13 mouse cellular contexts compared by ENCODE assay signal in the genomic region with DNA sequence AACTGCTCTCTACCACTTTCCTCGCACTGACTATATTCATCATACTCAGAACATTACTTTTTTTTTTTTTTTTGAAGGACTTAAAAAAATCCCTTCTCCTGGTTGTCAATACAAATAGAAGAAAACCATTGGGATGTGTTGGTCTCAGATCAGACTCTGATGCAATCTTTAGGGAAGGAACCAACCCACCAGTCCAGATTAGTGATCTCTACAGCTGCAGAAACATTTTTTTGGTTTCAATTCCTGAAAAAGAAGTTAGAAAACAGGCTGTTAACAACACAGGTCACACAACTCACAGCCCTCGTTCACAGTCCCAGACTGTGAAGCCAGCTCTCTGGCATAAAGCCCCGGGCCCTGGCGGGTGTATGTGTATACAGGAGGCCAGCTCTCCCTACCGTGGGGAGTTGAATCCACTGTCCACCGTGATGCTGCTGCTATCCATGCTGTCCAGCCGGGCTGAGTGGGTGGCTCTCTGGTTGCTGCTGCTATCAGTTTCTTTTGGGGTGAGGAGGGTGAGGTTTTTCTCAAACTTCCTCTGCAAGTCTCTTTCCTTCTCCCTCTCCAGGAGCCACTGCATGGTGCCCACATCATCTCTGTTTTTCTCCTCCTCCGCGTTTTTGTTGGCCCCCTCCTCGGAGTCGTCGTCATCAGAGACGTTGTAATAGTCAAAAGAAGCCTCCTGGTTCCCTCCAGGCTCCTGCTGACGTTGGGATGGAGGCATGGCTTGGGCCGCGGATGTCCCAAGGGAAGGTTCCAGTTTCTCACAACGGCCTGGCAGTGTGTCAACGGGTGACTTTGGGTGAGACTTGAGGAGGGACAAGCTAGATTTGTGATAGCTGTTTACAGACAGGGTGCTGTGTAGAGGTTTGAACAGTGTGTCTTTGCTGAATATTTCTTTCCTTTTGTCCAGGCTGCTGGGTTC.
DNase-seq lines count a peak whose midpoint lies in the region; ATAC-seq lines count a peak whose summit lies in the region.
"Had no signal": no experiment of that assay in that cellular context is flagged by ENCODE, and none has a peak within 500 bp of the region (broad histone marks: within the 10 kb centered on the region; RNA-seq: fewer than 3 reads in every experiment).

No protein-coding gene starts in this region.

- peak overlapping the region; percentile 10 for H3K4me3 ChIP-seq in brown adipose tissue, adult 24 weeks (ENCODE audit: insufficient read depth, low read depth, low read length)
- H3K4me3 ChIP-seq: embryonic facial prominence, embryonic 12.5 days; megakaryocyte, embryonic 14.5 days had no signal

- peak; percentile 31 for DNase-seq in heart, adult 8-10 months (ENCODE audit: low spot score)
- no peak for DNase-seq in heart, postnatal 25 days (ENCODE audit: low spot score)
- DNase-seq in A20 (ENCODE audit: low read depth, low spot score), result peak; percentile 62
- peak; percentile 41 to 54 for DNase-seq in heart, postnatal 36 days
- no peak for DNase-seq in cerebellum, adult 11 months
- DNase-seq: cerebellum, postnatal 25 days; liver; lung, adult 2 months had no signal

- ATAC-seq in activated CD4-positive, CD25-positive, alpha-beta regulatory T cell, adult 4 months, result no peak
- ATAC-seq: CD4-positive, CD25-positive, alpha-beta regulatory T cell, adult 4 months had no signal

- peak overlapping the region; percentile 35; the same call in 1 of the 2 replicates for H3K27ac ChIP-seq in brown adipose tissue, adult 24 weeks (replicated peaks; ENCODE audit: low read depth, low read length)
- H3K27ac ChIP-seq: embryonic facial prominence, embryonic 12.5 days had no signal

- peaks cover 4% of the 10 kb centered on the region for H3K4me1 ChIP-seq in brown adipose tissue, adult 24 weeks (ENCODE audit: control insufficient read depth, insufficient read depth, insufficient read length, low read length)
- H3K4me1 ChIP-seq: embryonic facial prominence, embryonic 12.5 days; megakaryocyte, embryonic 14.5 days had no signal

- intact Hi-C loops in heart, postnatal 25 days (cut with DNase I), result no loop called here
- intact Hi-C loops in heart, postnatal 36 days (cut with DNase I), result no loop called here

Comparison
In these comparisons a context has a peak if more than half of its experiments do, and no peak if none do; other contexts are left out.
1. DNase-seq: peak in heart, adult 8-10 months (single experiment), A20 (single experiment) and heart, postnatal 36 days (2 of 2); none in heart, postnatal 25 days (single experiment) and cerebellum, adult 11 months (single experiment).